Mouse (Mus musculus) right cerebral cortex, postnatal 36 days (tissue): Measurements from ENCODE around the gene Pik3c2b.

Experiments
- DNase-seq, 2 experiments: peaks; one replicate each; pipeline ENCODE4 v3.0.0; 2022; ENCODE audit warnings: low spot score in 2 of 2, mixed read lengths in 1 of 2

Pik3c2b gene

DNA sequence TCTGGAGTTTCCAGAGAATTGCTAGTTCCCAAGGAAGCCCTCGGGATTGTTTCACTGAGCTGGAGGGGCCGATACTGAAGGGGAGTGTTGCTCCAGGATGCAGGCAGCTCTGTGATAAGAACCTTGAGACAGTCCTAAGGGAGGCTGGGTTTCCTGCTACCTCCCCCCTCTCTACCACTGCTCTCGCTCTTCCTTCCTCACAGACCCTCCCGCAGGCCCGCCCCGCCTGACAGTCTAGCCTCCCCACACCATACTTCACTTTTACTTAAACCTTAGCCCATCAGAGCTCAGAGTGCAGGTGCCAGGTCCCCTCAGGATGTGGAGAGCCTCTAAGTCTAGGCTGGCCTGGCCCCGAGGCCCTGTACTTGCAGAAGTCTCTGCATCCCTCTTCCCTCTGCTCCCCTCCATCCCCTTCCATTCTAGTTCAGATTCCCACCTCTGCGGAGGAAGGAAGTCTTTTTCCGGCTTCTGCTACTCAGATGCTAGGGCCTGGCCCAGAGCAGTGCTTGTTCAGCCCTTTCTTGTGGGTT lies 27.9 kb downstream of the Pik3c2b start:
- no peak for DNase-seq

GRCm38 (mm10) chr1:133074541-133074940 lies 29.1 kb downstream of the Pik3c2b start:
- DNase-seq = no peak

DNA sequence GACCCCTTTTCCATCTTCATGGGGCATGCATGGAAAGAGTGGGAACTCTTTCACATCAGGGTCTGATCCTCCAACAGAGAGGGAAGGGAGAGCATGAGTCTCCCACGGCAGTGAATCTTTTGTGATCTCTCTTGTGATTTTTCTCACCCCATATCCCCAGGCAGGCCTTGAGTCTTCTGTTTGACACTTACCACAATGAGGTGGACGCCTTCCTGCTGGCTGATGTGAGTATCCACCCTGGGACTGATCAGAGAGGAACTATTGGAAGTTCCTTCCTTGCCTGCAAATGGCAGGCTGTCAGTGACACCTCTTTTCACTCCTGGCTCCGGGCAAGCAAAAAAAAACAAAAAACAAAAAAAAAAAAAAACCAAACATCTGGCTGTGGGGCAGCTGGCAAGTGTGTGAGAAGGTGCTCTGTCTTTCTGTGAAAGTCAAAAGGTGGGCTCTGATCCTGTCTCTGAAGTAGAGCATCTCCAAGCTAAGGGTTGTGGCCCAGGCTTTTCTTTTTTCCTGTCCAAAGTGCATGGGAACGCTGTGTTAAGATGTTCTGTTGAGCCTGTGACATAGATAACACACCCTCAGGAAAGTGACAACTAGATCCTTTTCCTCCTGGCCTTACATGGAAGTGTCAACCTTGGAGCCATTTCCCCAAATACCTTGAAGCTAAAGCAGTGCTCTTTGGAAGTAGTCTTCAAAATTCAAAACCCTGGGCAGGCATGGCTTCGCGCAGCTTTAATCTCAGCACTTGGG lies 30.4 kb downstream of the Pik3c2b start:
- DNase-seq = no peak

GRCm38 (mm10) chr1:133076681-133077514 lies 31.4 kb downstream of the Pik3c2b start:
- no peak for DNase-seq

- no peak for DNase-seq
Measured at GRCm38 (mm10) chr1:133077606-133078337, 32.3 kb downstream of the Pik3c2b start.

DNA sequence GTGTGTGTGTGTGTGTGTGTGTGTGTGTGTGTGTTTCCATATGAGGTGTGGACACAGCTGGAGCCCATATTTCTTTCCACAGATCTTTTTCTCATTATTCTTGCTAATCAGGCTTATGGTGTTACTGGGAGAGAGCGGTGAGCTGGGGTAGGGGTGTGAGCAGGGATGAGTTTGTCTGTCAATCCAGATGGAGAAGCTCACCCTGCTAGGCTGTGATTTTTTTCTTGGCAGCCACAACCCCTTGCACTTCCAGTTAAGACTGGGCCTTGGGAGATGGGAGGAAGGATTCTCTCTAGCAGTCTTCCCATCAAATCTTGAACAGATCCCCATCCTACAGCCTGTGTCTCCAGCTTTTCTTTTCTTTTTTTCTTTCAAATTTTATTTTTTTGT lies 32.9 kb downstream of the Pik3c2b start:
- DNase-seq = no peak

DNA sequence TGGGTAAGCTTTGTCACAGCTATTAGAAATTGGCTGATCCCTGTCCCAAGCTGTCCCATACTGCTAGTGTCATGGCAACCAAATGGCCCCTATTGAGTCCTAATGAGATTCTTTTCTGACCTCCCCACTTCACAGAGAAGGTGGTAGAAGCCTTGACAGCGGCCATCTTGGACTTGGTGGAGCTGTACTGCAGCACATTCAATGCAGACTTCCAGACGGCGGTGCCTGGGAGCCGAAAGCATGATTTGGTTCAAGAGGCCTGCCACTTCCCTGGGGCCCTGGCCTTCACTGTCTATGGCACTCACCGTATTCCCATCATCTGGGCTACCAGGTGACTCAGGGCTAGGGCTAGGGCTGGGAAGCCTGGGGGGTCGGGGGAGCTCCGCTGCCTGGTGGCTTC lies 34.0 kb downstream of the Pik3c2b start:
- no peak for DNase-seq

DNA sequence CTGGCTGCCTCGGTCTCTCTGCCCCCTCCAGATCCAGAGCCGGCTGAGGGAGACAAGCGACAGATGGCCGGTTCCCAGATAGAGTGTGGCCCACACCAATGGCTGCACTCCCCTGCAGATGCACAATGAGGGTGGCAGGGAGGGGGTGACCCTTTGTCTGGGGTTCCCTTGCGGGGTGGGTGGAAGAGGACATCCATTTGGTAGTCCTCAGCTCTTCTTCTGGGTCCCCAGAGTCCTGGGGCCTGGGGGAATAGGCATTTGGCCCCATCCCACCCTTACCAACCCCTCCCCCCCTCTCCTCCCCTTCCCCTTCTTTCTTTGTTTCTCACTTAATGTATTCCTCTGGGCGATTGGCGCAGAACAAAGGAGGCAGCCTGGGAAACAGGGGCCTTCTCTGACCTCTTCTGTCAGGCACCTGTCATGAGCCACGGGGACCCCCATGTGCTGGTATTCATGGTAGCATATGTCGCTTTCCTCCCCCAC lies 34.7 kb downstream of the Pik3c2b start:
- DNase-seq = no peak

DNA sequence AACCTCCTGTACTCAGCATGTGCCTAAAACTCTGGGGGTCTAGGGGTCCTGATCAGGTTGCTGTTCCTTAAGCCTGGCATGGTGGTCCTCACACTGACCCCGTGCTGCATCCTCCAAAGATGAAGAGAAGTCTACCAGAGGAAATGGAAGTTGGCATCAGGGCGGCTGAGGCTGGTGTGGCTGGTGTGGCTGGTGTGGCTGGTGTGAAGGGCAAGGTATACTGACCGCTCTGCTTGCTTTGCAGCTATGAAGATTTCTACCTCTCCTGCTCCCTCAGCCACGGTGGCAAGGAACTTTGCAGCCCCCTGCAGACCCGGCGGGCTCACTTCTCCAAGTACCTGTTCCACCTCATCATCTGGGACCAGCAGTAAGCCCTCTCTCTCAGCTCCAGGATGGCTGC lies 35.2 kb downstream of the Pik3c2b start:
- DNase-seq = no peak

DNA sequence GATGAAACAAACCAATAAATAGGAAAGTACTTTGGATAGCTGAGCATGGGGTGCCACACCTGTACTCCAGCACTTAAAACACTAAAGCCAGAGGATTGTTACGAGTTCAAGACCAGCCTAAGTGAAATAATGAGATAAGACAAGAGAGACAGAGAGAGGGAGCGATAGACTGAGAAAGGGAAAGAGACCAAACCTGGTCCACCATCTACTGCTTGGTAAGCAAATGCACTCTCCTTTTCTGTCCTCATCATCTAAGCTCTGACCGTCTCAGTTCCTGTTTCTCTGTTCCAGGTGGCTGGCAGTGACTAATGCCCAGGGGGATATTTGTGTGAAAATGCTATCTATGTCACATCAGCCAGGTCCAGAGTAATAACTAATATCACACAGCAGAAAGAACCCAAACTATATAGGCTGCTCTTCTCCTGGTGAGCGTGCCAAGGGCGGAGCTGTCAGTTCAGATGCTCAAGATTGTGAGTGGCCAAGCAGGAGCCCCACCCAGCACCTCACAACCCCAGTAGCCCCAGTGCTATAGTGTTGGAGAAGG lies 37.6 kb downstream of the Pik3c2b start:
- no peak for DNase-seq

- no peak for DNase-seq
Measured at GRCm38 (mm10) chr1:133083942-133084625, 38.6 kb downstream of the Pik3c2b start.

DNA sequence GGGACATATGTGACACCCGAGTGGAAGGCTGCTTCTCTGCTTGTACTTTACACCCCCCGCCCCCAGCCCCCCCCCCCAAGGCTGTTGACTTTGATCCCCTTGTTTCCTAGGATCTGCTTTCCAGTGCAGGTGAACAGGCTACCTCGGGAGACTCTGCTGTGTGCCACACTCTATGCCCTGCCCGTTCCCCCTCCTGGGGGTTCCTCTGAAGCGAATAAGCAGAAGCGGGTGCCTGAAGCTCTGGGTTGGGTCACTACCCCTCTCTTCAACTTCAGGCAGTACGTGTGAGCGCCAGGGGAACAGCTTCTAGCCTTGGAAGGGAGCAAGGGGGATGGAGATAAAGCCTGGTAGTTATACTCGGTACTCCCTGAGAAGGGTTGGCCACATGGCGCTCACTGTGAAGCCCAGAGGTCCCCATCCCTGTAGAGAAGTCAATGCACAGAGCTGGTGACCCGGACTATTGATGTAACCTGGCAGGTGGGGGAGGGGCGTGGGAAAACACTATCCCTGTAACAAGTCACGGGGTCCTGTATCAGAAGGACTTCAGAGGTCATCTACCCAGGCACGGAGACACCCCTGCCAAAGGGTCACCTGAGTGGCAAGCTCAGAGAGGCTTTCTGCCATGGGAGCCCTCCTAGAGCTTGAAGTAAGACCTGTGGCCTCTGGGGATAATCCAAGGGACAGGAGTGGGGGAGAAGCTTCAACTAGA lies 39.4 kb downstream of the Pik3c2b start:
- no peak for DNase-seq

- DNase-seq = no peak
Measured at GRCm38 (mm10) chr1:133085417-133085742, 39.9 kb downstream of the Pik3c2b start.

- no peak for DNase-seq
Measured at GRCm38 (mm10) chr1:133086804-133087203, 41.3 kb downstream of the Pik3c2b start.

- DNase-seq = no peak
Measured at GRCm38 (mm10) chr1:133087206-133087905, 41.9 kb downstream of the Pik3c2b start.

GRCm38 (mm10) chr1:133088196-133088595 lies 42.7 kb downstream of the Pik3c2b start:
- no peak for DNase-seq

DNA sequence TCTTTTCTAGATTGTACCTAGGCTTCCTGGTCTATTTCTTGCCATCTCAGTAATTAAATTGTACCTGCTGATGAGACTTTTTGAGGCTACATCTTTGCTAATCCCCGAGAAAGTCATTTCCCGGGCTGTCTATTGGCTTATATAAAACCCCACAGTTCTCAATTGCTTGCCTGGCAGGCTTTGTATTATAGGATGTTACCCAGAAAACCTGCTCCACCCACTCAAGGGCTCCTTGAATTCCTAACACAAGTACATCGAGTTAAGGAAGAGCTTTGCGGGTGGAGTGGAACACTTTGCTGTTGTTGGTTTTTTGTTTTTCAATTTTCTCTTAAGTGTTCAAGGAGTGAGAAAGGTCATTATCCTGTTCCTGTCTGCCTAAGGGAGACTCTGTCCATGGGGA lies 43.9 kb downstream of the Pik3c2b start:
- no peak for DNase-seq

GRCm38 (mm10) chr1:133090641-133091040 lies 45.2 kb downstream of the Pik3c2b start:
- DNase-seq = no peak

- DNase-seq = no peak
Measured at GRCm38 (mm10) chr1:133091483-133091882, 46.0 kb downstream of the Pik3c2b start.

DNA sequence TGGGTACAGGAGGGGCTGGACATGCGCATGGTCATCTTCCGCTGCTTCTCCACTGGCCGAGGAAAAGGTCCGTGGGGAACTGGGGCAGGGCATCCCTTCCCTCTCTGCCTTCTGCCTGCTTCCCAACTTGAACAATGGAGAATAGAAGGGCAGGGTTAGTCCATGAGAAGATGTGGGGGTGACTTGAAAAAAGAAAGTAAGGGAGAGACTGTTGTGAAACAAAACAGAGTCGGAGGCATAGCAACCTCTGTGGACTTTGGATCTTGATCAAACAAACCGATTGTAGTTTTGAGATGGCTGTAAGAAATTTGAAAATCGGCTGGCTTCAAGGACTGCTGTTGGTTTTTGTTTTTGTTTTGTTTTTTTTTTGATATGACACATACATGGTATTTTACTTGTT lies 48.3 kb downstream of the Pik3c2b start:
- DNase-seq = no peak
